Mouse (Mus musculus) cerebellum, postnatal 10 days (tissue): ENCODE measurements around the gene Snrpa1.

Experiments used
- DNase-seq, 2 experiments: peaks; one replicate each; pipeline ENCODE4 v3.0.0; 2021; ENCODE audit warnings: mixed read lengths in 2 of 2

The Snrpa1 gene

GRCm38 (mm10) chr7:66058703-66059102 is at the start of gene Snrpa1:
Gene Snrpa1 (plus strand): TSS chr7:66059003.
- no peak for DNase-seq

- no peak for DNase-seq
Measured at GRCm38 (mm10) chr7:66010518-66010917, 48.3 kb upstream of the Snrpa1 start.

GRCm38 (mm10) chr7:66027747-66028146 is 31.1 kb upstream of the Snrpa1 start:
- DNase-seq: peak; percentile 71 to 73

- DNase-seq: peak; percentile 42 to 43
Measured at GRCm38 (mm10) chr7:66028766-66029512, 29.9 kb upstream of the Snrpa1 start.

- no peak for DNase-seq
Measured at GRCm38 (mm10) chr7:66036809-66037208, 22.0 kb upstream of the Snrpa1 start.

GRCm38 (mm10) chr7:66038261-66038660 is 20.5 kb upstream of the Snrpa1 start:
- peak in 1 of 2 experiments; percentile 38 for DNase-seq

- peak; percentile 62 to 69 for DNase-seq
Measured at GRCm38 (mm10) chr7:66038730-66039129, 20.1 kb upstream of the Snrpa1 start.

GRCm38 (mm10) chr7:66040026-66040814 is 18.6 kb upstream of the Snrpa1 start:
- no peak for DNase-seq

- peak; percentile 71 to 77 for DNase-seq
Measured at GRCm38 (mm10) chr7:66043552-66044459, 15.0 kb upstream of the Snrpa1 start, which contains the start of gene Gm45213. Gene Gm45213 (plus strand): TSS chr7:66043602.

- DNase-seq: peak in 1 of 2 experiments; percentile 13
Measured at GRCm38 (mm10) chr7:66044617-66045016, 14.2 kb upstream of the Snrpa1 start.

GRCm38 (mm10) chr7:66046921-66047918 is 11.6 kb upstream of the Snrpa1 start:
- DNase-seq: peak in 1 of 2 experiments; percentile 13

GRCm38 (mm10) chr7:66047975-66048374 is 10.8 kb upstream of the Snrpa1 start:
- DNase-seq: peak in 1 of 2 experiments; percentile 5

GRCm38 (mm10) chr7:66048446-66049230 is 10.2 kb upstream of the Snrpa1 start:
- peak in 1 of 2 experiments; percentile 4 for DNase-seq

- DNase-seq: no peak
Measured at GRCm38 (mm10) chr7:66053946-66054483, 4.8 kb upstream of the Snrpa1 start.

- peak; percentile 40 to 83 for DNase-seq
Measured at GRCm38 (mm10) chr7:66055356-66055755, 3.4 kb upstream of the Snrpa1 start.

GRCm38 (mm10) chr7:66060066-66060956 is 1.5 kb downstream of the Snrpa1 start:
- DNase-seq: peak; percentile 91 to 95

GRCm38 (mm10) chr7:66061057-66061456 is 2.3 kb downstream of the Snrpa1 start:
- DNase-seq: no peak

GRCm38 (mm10) chr7:66076411-66076810 is 17.6 kb downstream of the Snrpa1 start:
- DNase-seq: peak; percentile 46 to 61
